Mouse (Mus musculus) hindbrain, embryonic 13.5 days (tissue): ENCODE measurements around the gene Cacna1i. TPM values are rescaled to one million over a fixed set of nuclear protein-coding genes. Genes with fewer than 3 reads are reported as not detected.

ENCODE experiments used
- ATAC-seq: fragments of 200-750 bp; cut with Nextera tagmentation; 2 replicates; pipeline ENCODE4 v1.8.0; 2017; ENCODE audit warnings: moderate TSS enrichment; ENCODE audit not compliant: low FRiP score
- H3K27ac ChIP-seq: fragments of 300-500 bp; sonication (generic); 2 replicates; pipeline ENCODE4 v1.5.1; 2015; ENCODE audit warnings: inconsistent platforms, mild to moderate bottlenecking, moderate library complexity
- H3K27me3 ChIP-seq: fragments of 300-500 bp; sonication (generic); 2 replicates; pipeline ENCODE4 v1.6.1; 2015; ENCODE audit warnings: mild to moderate bottlenecking, inconsistent platforms
- H3K36me3 ChIP-seq: fragments of 300-500 bp; sonication (generic); 2 replicates; pipeline ENCODE4 v1.6.1; 2015; ENCODE audit warnings: mild to moderate bottlenecking, inconsistent platforms
- H3K4me1 ChIP-seq: fragments of 300-500 bp; sonication (generic); replicated peaks from 2 replicates; pipeline ENCODE4 v1.6.1; 2015; ENCODE audit warnings: inconsistent platforms
- H3K4me2 ChIP-seq: fragments of 300-500 bp; sonication (generic); 2 replicates; pipeline ENCODE4 v1.6.1; 2015; ENCODE audit warnings: inconsistent platforms, mild to moderate bottlenecking, moderate library complexity
- H3K4me3 ChIP-seq: fragments of 300-500 bp; sonication (generic); 2 replicates; pipeline ENCODE4 v1.5.1; 2015; ENCODE audit warnings: mild to moderate bottlenecking, inconsistent platforms
- H3K9ac ChIP-seq: fragments of 300-500 bp; sonication (generic); 2 replicates; pipeline ENCODE4 v1.6.1; 2015; ENCODE audit warnings: mild to moderate bottlenecking, inconsistent platforms
- H3K9me3 ChIP-seq: fragments of 300-500 bp; sonication (generic); 2 replicates; pipeline ENCODE4 v1.6.1; 2016; ENCODE audit warnings: inconsistent platforms
- WGBS: fragments of 180-500 bp; shearing (Covaris S2); methylation state at CpG from one replicate; pipeline ENCODE4 v1.1.7; 2015; 5-methylcytosine and 5-hydroxymethylcytosine counted together
- polyA plus RNA-seq: library from polyadenylated mRNA; unstranded; fragments of >200 nt; fragmentation: Nextera tagmentation; extraction: Ambion mirVana; gene quantifications from 2 replicates; pipeline ENCODE4 v1.2.1, GENCODE M21; 2015

The Cacna1i gene
- polyA plus RNA-seq, 1 experiment from 2014 or later: 0.34 TPM

DNA sequence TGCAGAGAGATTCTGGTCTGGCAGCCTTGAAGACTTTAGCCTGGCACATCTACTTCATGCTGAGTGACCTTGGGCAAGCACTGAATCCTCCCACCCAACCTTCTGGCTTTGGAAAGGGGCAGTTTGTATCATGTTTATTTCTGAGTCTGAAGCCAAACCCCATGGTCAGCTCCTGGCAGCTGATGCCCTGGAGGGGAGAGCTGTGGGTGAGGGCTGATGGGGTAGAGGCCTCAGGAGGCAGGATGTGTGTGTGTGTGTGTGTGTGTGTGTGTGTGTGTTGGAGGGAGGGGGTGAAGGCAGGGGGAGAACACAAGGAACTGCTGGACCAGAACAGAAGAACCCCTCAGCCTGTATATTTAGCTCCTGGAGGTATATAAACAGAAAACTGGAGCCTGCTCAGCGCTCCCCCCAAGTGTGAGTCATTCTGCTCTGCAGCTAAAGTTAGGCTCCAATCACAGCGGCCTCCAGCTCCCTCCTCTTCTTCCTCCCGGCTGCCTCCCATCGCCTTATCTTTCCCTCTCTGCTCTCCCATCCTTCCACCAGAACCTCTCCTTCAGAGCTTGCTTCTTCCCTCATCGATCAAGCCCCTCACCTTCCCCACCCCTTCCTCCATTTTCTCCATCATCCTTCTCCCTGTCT lies 8.8 kb upstream of the Cacna1i start:
- Histone ChIP-seq H3K4me3 (no peak overlapping the region), H3K9ac (no peak overlapping the region), H3K4me2 (no peak overlapping the region), H3K27ac (no peak overlapping the region), H3K9me3 (no peaks in the 10 kb centered on the region), H3K36me3 (no peaks in the 10 kb centered on the region), H3K4me1 (peaks cover 24% of the 10 kb centered on the region), H3K27me3 (peaks cover 22% of the 10 kb centered on the region)
- ATAC-seq: no peak
- WGBS: 69% methylated on average over 5 of the region's 5 CpGs

DNA sequence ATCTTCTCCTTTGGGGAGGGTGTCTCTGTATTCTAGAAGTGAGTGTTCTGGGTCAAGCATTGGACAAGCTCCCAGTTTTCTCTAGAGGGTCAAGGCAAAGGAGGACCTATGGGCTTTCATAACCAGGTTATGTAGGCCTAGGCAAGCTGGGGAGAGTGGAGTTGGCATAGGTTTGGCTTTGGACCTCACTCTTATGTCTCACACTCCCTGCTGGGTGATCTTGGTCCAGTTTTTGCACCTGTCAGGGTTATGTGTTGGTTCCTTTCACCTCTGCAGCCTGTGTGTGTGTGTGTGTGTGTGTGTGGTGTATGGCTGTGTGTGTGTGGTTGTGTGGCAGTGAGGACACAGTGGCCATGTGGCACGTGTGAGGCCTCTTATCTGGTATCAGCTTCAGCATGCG lies 8.0 kb upstream of the Cacna1i start:
- Histone ChIP-seq H3K27me3 (peaks cover 22% of the 10 kb centered on the region), H3K4me1 (peaks cover 22% of the 10 kb centered on the region), H3K27ac (no peak overlapping the region), H3K9ac (no peak overlapping the region), H3K4me3 (no peak overlapping the region), H3K9me3 (no peaks in the 10 kb centered on the region), H3K36me3 (no peaks in the 10 kb centered on the region), H3K4me2 (no peak overlapping the region)
- WGBS: 87% methylated on average over 2 of the region's 2 CpGs
- ATAC-seq: no peak

DNA sequence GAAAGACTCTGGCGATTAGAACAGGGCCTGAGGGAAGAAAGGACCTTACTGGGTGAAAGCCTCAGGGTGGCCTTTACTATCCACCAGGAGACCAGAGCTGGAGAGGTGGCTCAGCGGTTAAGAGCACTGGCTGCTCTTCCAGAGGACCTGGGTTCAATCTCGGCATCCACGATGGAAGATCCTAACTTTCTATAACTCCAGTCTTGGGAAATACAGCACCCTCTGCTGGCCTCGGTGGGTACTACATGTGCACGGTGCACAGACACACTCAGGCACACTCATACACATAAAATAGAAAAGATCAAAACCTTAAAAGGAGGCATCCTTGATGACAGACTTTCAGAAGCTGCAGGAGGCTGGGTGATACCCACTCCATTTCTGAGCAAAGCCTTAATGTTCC lies 6.4 kb upstream of the Cacna1i start:
- 21% methylated on average over 6 of the region's 6 CpGs for WGBS
- Histone ChIP-seq H3K9me3 (no peaks in the 10 kb centered on the region), H3K4me1 (peaks cover 22% of the 10 kb centered on the region), H3K9ac (no peak overlapping the region), H3K4me2 (no peak overlapping the region), H3K4me3 (no peak overlapping the region), H3K27me3 (peaks cover 35% of the 10 kb centered on the region), H3K27ac (no peak overlapping the region), H3K36me3 (no peaks in the 10 kb centered on the region)
- no peak for ATAC-seq

DNA sequence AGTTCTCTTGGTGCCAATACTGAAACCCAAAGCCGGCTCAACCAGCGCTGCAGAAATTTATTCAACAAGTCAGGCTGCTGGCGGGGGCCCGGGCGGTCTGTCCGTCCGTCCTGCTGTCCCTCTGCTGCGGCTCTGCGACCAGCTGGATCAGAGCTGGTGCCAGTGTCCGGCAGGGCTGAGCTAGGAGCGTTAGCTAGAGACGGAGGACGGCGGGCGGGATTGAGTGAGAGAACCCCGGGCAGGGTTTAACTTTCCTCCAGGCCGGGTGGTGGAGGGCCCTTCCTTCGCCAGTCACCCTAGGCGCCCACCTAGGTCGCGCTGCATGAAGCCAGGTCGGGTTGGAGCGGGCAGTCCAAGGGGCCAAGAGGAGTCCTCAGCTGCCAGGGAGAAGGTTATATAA lies 998 bp downstream of the Cacna1i start:
- ATAC-seq: no peak
- H3K36me3 ChIP-seq: no peaks in the 10 kb centered on the region
- H3K9ac ChIP-seq: peak overlapping the region; percentile 79
- H3K27ac ChIP-seq: no peak overlapping the region
- 1% methylated on average over 23 of the region's 23 CpGs for WGBS
- H3K4me3 ChIP-seq: peak overlapping the region; percentile 57
- H3K4me2 ChIP-seq: peak overlapping the region; percentile 82
- peaks cover 79% of the 10 kb centered on the region for H3K27me3 ChIP-seq
- H3K9me3 ChIP-seq: no peaks in the 10 kb centered on the region
- peaks cover 21% of the 10 kb centered on the region for H3K4me1 ChIP-seq

DNA sequence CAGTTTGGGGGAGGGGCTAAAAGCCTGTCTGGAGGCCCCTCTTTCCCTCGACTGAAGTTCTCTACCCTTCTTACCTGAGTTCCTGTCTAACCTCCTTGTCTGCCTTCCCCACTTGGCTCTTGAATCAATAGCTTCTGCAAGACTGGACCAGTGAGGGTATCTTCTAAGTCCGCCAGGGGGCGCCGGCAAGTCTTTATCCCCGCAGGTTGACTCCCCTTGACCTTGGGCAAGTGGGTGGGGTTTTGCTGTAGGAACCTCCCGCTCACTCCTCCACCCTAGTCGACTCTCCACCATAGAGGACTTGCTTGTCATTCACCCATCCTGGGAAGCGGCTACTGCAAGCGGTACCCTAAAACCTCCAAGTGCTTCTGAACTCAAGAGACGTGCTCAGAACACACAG lies 2.4 kb downstream of the Cacna1i start:
- Histone ChIP-seq H3K36me3 (no peaks in the 10 kb centered on the region), H3K4me3 (0 out of 2 replicates have a peak overlapping the region, but pooled peaks have one; percentile 4), H3K9me3 (no peaks in the 10 kb centered on the region), H3K27ac (no peak overlapping the region), H3K27me3 (peaks cover 71% of the 10 kb centered on the region), H3K9ac (no peak overlapping the region), H3K4me2 (peak overlapping the region; percentile 82; the same call in 1 of the 2 replicates), H3K4me1 (peaks cover 21% of the 10 kb centered on the region)
- ATAC-seq: no peak
- 7% methylated on average over 10 of the region's 10 CpGs for WGBS

DNA sequence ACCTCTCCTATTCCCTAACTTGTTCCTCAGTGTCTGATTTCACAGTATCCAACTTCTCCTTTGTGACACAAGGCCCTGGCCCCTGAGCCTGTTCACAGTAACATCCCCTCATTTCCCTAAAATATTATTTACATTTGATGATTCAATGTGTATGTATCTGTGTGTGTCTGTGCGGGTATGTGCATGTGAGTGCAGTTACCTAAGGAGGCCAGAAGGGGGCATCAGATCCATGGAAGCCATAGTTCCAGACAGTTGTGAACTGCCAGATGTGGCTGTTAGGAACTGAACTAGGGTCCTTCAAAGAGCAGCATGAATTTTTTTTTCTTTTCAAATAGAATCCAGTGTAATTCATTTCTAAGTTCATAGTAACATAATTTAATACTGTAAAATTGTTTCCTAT lies 10.1 kb downstream of the Cacna1i start:
- Histone ChIP-seq H3K4me1 (no peaks in the 10 kb centered on the region), H3K4me2 (no peak overlapping the region), H3K4me3 (no peak overlapping the region), H3K36me3 (no peaks in the 10 kb centered on the region), H3K27me3 (0 out of 2 replicates have a peak, but pooled peaks cover 17% of the 10 kb centered on the region), H3K9me3 (no peaks in the 10 kb centered on the region; the same call in 1 of the 2 replicates), H3K27ac (no peak overlapping the region), H3K9ac (no peak overlapping the region)
- ATAC-seq: no peak
- WGBS: 100% methylated on average over 1 of the region's 1 CpGs

DNA sequence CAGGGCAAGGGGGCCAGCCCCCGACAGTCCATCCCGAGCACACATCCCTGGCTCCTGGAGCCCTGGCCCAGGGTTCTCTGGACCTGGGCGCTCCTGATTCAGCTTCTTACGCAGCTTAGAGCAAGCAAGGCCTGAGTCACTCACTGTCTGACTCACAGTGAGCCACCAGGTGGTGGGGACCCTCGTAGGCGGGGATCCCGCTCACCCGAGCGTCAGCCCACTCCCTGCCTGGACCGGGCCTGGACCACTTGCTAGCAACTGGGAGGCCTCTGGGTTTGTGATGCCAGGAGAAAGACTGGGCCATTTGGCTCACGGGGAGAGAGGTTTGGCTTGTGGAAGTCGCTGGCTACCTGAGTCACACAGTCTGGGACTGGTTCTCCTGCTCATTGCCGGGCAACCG lies 16.7 kb downstream of the Cacna1i start:
- no peak for ATAC-seq
- Histone ChIP-seq H3K27me3 (0 out of 2 replicates have a peak, but pooled peaks cover 6% of the 10 kb centered on the region), H3K4me1 (peaks cover 8% of the 10 kb centered on the region; the same call in 1 of the 2 replicates), H3K4me3 (no peak overlapping the region), H3K9me3 (no peaks in the 10 kb centered on the region), H3K36me3 (no peaks in the 10 kb centered on the region), H3K4me2 (no peak overlapping the region), H3K27ac (no peak overlapping the region), H3K9ac (no peak overlapping the region)
- WGBS: 75% methylated on average over 14 of the region's 14 CpGs

DNA sequence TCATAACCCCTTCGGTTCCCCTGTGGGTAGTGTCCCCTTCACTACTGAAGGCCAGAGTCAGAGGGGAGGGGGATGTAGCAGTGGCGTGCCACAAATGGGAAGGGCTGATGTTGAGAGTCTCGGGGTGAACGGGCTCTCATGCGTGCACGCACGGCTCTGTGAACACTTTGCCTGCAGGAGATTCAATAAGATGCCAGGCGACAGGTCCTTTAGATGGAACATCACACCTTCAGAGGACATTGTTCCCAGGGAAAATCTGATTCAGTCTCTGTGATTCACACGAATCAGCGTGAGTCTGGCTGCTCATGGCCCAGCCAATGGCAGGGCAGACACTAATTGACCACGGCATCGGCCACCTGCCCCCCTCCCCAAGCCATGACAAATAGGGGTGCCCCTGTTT lies 17.1 kb downstream of the Cacna1i start:
- H3K4me3 ChIP-seq: no peak overlapping the region
- no peak for ATAC-seq
- H3K4me1 ChIP-seq: peaks cover 8% of the 10 kb centered on the region; the same call in 1 of the 2 replicates
- no peak overlapping the region for H3K27ac ChIP-seq
- no peak overlapping the region for H3K9ac ChIP-seq
- 62% methylated on average over 12 of the region's 12 CpGs for WGBS
- no peaks in the 10 kb centered on the region for H3K9me3 ChIP-seq
- H3K36me3 ChIP-seq: no peaks in the 10 kb centered on the region
- no peak overlapping the region for H3K4me2 ChIP-seq
- 0 out of 2 replicates have a peak, but pooled peaks cover 6% of the 10 kb centered on the region for H3K27me3 ChIP-seq

DNA sequence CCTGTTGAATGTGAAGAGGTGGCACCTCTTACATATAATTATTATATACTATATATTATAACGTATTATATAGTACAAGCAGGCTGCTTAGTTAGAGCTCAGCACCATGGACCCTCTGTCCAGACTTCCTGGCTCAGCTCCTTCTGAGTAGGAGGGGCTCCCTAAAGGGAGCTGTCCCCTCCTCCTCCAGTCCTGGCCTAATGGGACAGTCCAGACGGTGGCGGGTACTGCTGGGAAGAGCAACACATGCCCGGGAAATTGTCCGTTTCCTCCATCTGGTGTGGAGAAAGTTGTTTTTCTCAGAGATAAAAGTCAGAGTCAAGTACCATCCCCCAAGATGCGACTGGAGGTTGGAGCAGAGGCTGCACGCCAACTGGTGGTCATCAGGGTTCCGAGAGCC lies 19.1 kb downstream of the Cacna1i start:
- H3K4me3 ChIP-seq: no peak overlapping the region
- no peak for ATAC-seq
- no peaks in the 10 kb centered on the region for H3K36me3 ChIP-seq
- H3K9ac ChIP-seq: no peak overlapping the region
- H3K4me1 ChIP-seq: peaks cover 8% of the 10 kb centered on the region; the same call in 1 of the 2 replicates
- WGBS: 67% methylated on average over 8 of the region's 8 CpGs
- no peak overlapping the region for H3K27ac ChIP-seq
- no peaks in the 10 kb centered on the region for H3K9me3 ChIP-seq
- no peak overlapping the region for H3K4me2 ChIP-seq
- 0 out of 2 replicates have a peak, but pooled peaks cover 5% of the 10 kb centered on the region for H3K27me3 ChIP-seq

DNA sequence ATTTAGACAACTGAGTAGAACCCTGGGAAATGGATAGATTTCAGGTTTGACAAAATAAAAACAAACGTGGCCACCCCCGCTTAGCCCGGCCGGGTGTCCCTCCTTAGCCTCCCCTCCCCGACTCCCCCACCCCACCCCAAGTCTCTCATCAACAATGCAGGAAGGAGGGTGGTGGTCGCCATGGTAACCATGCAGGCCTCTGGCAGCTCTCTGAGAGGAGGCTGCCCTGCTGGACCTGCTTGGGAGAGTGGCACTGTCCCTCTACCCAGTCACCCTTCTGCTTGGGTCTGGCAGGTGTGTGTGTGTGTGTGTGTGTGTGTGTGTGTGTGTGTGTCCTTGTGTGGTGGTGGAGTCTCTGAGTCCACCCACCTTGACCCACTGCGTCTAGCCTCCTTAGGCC lies 27.7 kb downstream of the Cacna1i start:
- H3K27me3 ChIP-seq: no peaks in the 10 kb centered on the region
- 16% methylated on average over 7 of the region's 7 CpGs for WGBS
- H3K4me2 ChIP-seq: no peak overlapping the region
- peak overlapping the region; percentile 40; the same call in 1 of the 2 replicates for H3K27ac ChIP-seq
- no peaks in the 10 kb centered on the region for H3K36me3 ChIP-seq
- H3K9me3 ChIP-seq: no peaks in the 10 kb centered on the region
- H3K9ac ChIP-seq: no peak overlapping the region
- H3K4me1 ChIP-seq: peaks cover 34% of the 10 kb centered on the region
- no peak overlapping the region for H3K4me3 ChIP-seq
- ATAC-seq: peak; percentile 71; the same call in 1 of the 2 replicates

DNA sequence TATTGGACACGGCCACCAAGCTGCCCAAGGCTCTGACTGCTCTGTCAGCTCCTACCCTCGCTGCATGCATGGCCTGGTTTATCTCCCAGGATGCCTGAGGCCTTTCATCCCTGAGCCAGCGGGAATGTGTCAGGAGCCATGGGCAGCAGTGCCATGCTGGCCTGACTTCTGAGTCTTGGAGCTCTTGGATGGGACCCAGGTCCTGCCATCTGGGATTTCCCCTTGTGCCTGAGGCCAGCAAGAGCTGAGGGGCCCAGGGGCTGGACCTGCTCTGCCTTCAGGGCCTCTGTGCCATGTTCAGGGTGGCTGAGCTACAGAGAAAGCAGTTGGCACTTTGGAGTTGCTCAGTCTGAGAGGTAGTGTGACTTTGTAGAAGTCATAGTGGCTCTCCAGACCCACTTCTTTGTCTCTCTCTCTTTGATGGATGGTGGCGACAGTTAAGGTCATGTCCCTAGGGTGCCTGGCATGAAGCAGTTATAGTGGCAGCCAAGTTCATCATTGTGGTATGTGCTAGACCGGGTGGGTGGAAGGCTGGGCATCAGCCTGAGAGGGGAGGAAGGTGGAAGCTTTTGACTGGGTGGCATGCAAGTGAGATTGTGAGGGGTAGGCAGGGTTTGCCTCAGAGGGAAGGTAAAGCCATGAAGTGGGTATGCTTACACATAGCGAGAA lies 30.1 kb downstream of the Cacna1i start:
- no peak for ATAC-seq
- Histone ChIP-seq H3K9me3 (no peaks in the 10 kb centered on the region), H3K4me1 (peaks cover 34% of the 10 kb centered on the region), H3K27ac (no peak overlapping the region), H3K9ac (no peak overlapping the region), H3K27me3 (0 out of 2 replicates have a peak, but pooled peaks cover 4% of the 10 kb centered on the region), H3K36me3 (no peaks in the 10 kb centered on the region), H3K4me2 (no peak overlapping the region), H3K4me3 (no peak overlapping the region)
- whole genome bisulfite sequencing: 67% methylated on average over 6 of the region's 6 CpGs

DNA sequence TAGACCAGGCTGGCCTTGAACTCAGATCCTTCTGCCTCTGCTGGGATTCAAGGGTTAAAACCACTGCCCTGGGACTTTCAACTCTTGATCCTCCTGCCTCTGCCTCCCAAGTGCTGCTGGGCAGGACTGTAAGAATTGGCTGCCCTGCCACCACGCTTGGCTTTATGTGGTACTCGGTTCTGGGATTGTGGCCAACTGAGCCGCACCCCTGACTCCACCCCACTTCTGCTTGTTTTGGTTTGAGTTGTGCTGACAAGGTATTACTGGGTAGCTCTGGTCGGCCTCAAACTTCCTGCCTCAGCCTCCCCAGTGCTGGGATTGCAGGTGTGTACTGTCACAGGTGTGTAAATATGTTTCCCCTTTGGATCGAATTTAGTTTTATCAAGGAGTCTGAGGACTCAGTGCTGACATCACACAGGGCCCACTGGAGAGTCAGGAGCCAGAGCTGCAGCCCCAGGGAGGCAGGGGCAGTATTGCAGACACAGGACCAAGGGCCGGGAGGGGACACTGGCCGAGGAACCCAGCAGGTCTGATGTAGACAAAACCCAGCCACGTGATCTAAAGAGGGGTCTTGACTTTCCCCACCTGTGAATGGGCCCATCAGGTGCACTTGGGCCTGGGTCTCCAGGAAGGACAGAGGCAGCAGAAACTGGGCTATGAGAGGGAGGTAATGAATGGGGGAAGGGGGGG lies 30.9 kb downstream of the Cacna1i start:
- Histone ChIP-seq H3K4me1 (peaks cover 39% of the 10 kb centered on the region), H3K27me3 (0 out of 2 replicates have a peak, but pooled peaks cover 7% of the 10 kb centered on the region), H3K36me3 (no peaks in the 10 kb centered on the region), H3K4me3 (no peak overlapping the region), H3K9ac (no peak overlapping the region), H3K4me2 (no peak overlapping the region), H3K27ac (no peak overlapping the region), H3K9me3 (no peaks in the 10 kb centered on the region)
- no peak for ATAC-seq
- WGBS: 69% methylated on average over 8 of the region's 8 CpGs
